Mouse (Mus musculus): ENCODE data around the gene Bak1.

The Bak1 gene

GRCm38 (mm10) chr17:27072363-27072762, 43.6 kb upstream of the Bak1 start:
- TF ChIP-seq CTCF (conservative IDR thresholded peaks at IDR 0.05; ENCODE audit: low read length) (no peak), POU5F1 (IDR thresholded peaks at IDR 0.05; ENCODE audit: borderline replicate concordance, low read length) (no peak), NANOG (IDR thresholded peaks at IDR 0.05; ENCODE audit: borderline replicate concordance, low read length) (no peak)
- Histone ChIP-seq H3K36me3 (ENCODE audit: insufficient read depth, low read length) (peaks cover 43% of the 10 kb centered on the region), H3K27me3 (ENCODE audit: insufficient read depth, low read length) (no peaks in the 10 kb centered on the region), H3K4me3 (replicated peaks; ENCODE audit: low read length) (no peak overlapping the region), H3K4me1 (replicated peaks; ENCODE audit: low read depth, low read length) (peaks cover 86% of the 10 kb centered on the region), H3K9me3 (ENCODE audit: low read length) (no peaks in the 10 kb centered on the region)

DNA sequence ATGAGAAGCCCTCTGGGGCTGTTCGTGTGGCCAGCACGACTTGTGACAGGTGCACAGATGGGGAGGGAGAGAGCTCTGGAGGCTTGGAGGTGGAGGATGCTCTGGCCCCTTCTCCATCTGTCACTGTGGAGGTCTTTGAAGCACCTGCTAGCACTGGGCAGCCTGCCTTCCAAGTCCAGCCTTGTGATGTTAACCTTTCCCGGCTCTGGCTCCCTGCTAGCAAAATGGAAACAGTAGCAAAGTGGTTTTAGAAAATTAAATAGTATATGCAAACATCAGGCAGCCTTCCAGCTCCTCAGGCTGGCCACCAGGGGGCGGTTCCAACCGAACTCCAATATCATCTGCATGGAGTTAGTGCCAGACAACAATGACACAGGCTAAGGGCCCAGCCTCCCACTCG, 42.8 kb upstream of the Bak1 start:
- TF ChIP-seq NANOG (IDR thresholded peaks at IDR 0.05; ENCODE audit: borderline replicate concordance, low read length) (no peak), CTCF (conservative IDR thresholded peaks at IDR 0.05; ENCODE audit: low read length) (peak; percentile 89), POU5F1 (IDR thresholded peaks at IDR 0.05; ENCODE audit: borderline replicate concordance, low read length) (no peak)
- Histone ChIP-seq H3K9me3 (ENCODE audit: low read length) (no peaks in the 10 kb centered on the region), H3K4me3 (replicated peaks; ENCODE audit: low read length) (no peak overlapping the region), H3K27me3 (ENCODE audit: insufficient read depth, low read length) (no peaks in the 10 kb centered on the region), H3K36me3 (ENCODE audit: insufficient read depth, low read length) (peaks cover 36% of the 10 kb centered on the region), H3K4me1 (replicated peaks; ENCODE audit: low read depth, low read length) (peaks cover 86% of the 10 kb centered on the region)

DNA sequence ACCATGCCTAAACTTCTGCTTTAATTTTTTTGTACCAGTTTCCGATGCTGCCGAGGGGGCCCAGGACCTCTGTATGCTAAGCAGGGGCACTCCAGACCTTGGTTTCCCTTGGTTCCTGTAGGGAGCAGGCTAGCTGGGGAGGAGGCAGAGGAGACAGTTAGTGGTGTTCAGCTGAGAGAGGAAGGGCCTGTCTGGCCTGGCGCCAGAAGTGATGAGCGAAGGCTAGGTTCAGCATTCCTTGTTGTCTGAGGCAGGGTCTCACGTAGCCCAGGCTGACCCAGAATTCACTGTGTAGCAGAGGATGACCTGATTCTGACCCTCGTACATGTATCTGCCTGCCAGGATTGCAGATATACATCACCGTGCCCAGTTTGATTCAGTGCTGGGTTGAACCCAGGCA, 42.1 kb upstream of the Bak1 start:
- H3K4me3 ChIP-seq (replicated peaks; ENCODE audit: low read length) = no peak overlapping the region
- H3K27me3 ChIP-seq (ENCODE audit: insufficient read depth, low read length) = no peaks in the 10 kb centered on the region
- TF ChIP-seq POU5F1 (IDR thresholded peaks at IDR 0.05; ENCODE audit: borderline replicate concordance, low read length) = no peak
- TF ChIP-seq NANOG (IDR thresholded peaks at IDR 0.05; ENCODE audit: borderline replicate concordance, low read length) = no peak
- no peaks in the 10 kb centered on the region for H3K9me3 ChIP-seq (ENCODE audit: low read length)
- peaks cover 90% of the 10 kb centered on the region for H3K4me1 ChIP-seq (replicated peaks; ENCODE audit: low read depth, low read length)
- peaks cover 29% of the 10 kb centered on the region for H3K36me3 ChIP-seq (ENCODE audit: insufficient read depth, low read length)

- no peaks in the 10 kb centered on the region for H3K9me3 ChIP-seq (ENCODE audit: low read length)
- TF ChIP-seq POU5F1 (IDR thresholded peaks at IDR 0.05; ENCODE audit: borderline replicate concordance, low read length) = no peak
- H3K36me3 ChIP-seq (ENCODE audit: insufficient read depth, low read length) = peaks cover 20% of the 10 kb centered on the region
- peak overlapping the region; percentile 74 for H3K4me3 ChIP-seq (replicated peaks; ENCODE audit: low read length)
- peaks cover 90% of the 10 kb centered on the region for H3K4me1 ChIP-seq (replicated peaks; ENCODE audit: low read depth, low read length)
- H3K27me3 ChIP-seq (ENCODE audit: insufficient read depth, low read length) = no peaks in the 10 kb centered on the region
Observed at GRCm38 (mm10) chr17:27069071-27069470, 40.3 kb upstream of the Bak1 start.

DNA sequence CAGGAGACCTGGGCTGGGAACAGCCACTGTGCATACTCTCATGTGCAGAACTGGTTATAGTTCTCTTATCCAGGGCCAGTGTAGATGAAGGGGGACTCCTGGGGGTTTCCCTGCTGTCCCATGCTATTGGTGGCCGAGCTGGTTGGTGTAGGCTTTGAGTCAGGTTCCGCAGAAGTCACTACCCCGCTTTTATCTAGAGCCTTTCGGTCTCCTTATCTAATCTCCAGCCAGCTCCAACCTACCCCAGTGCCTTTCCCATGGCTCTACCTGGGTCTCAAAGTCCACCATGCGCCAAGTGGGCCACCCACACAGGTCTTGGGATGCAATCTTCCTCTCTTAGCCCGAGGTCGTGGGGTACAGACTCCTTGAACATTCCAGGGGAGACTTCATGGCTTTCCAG, 37.3 kb upstream of the Bak1 start:
- Histone ChIP-seq H3K4me3 (replicated peaks; ENCODE audit: low read length) (peak overlapping the region; percentile 45), H3K9me3 (ENCODE audit: low read length) (no peaks in the 10 kb centered on the region), H3K36me3 (ENCODE audit: insufficient read depth, low read length) (peaks cover 11% of the 10 kb centered on the region; the same call in 1 of the 2 replicates), H3K27me3 (ENCODE audit: insufficient read depth, low read length) (no peaks in the 10 kb centered on the region), H3K4me1 (replicated peaks; ENCODE audit: low read depth, low read length) (peaks cover 82% of the 10 kb centered on the region)
- TF ChIP-seq CTCF (conservative IDR thresholded peaks at IDR 0.05; ENCODE audit: low read length) (no peak), POU5F1 (IDR thresholded peaks at IDR 0.05; ENCODE audit: borderline replicate concordance, low read length) (no peak), NANOG (IDR thresholded peaks at IDR 0.05; ENCODE audit: borderline replicate concordance, low read length) (no peak)

- Histone ChIP-seq H3K4me1 (replicated peaks; ENCODE audit: low read depth, low read length) (peaks cover 82% of the 10 kb centered on the region), H3K27me3 (ENCODE audit: insufficient read depth, low read length) (no peaks in the 10 kb centered on the region), H3K9me3 (ENCODE audit: low read length) (no peaks in the 10 kb centered on the region), H3K36me3 (ENCODE audit: insufficient read depth, low read length) (peaks cover 20% of the 10 kb centered on the region), H3K4me3 (replicated peaks; ENCODE audit: low read length) (peak overlapping the region; percentile 54)
- TF ChIP-seq CTCF (conservative IDR thresholded peaks at IDR 0.05; ENCODE audit: low read length) (no peak), POU5F1 (IDR thresholded peaks at IDR 0.05; ENCODE audit: borderline replicate concordance, low read length) (no peak), NANOG (IDR thresholded peaks at IDR 0.05; ENCODE audit: borderline replicate concordance, low read length) (no peak)
Observed at GRCm38 (mm10) chr17:27064195-27064594, 35.4 kb upstream of the Bak1 start.

DNA sequence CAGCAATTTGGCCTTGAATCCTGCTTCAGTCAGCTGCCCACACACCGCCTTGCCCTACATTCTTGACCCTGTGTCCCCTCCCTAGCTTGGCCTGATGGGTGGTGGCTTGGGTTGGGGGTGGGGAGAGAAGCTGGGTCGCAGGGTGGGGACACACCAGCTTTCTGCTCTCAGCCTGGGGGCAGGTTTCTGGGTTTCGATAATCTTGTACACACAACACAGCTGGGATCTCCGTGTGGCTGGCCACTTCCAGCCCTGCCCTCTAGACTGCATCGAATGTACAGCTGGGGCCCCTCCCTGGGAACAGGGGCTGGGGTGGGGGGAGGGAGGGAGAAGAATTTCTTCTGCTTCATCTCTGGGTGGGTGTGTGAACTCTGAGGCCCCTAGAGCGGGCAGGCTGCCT, 34.9 kb upstream of the Bak1 start:
- Histone ChIP-seq H3K4me1 (replicated peaks; ENCODE audit: low read depth, low read length) (peaks cover 83% of the 10 kb centered on the region), H3K36me3 (ENCODE audit: insufficient read depth, low read length) (peaks cover 20% of the 10 kb centered on the region), H3K9me3 (ENCODE audit: low read length) (no peaks in the 10 kb centered on the region), H3K27me3 (ENCODE audit: insufficient read depth, low read length) (no peaks in the 10 kb centered on the region), H3K4me3 (replicated peaks; ENCODE audit: low read length) (peak overlapping the region; percentile 54)
- TF ChIP-seq CTCF (conservative IDR thresholded peaks at IDR 0.05; ENCODE audit: low read length) = no peak
- TF ChIP-seq NANOG (IDR thresholded peaks at IDR 0.05; ENCODE audit: borderline replicate concordance, low read length) = no peak
- no peak for TF ChIP-seq POU5F1 (IDR thresholded peaks at IDR 0.05; ENCODE audit: borderline replicate concordance, low read length)

GRCm38 (mm10) chr17:27062684-27063083, 33.9 kb upstream of the Bak1 start:
- Histone ChIP-seq H3K27me3 (ENCODE audit: insufficient read depth, low read length) (peaks cover 3% of the 10 kb centered on the region; the same call in 1 of the 2 replicates), H3K36me3 (ENCODE audit: insufficient read depth, low read length) (peaks cover 20% of the 10 kb centered on the region), H3K9me3 (ENCODE audit: low read length) (no peaks in the 10 kb centered on the region), H3K4me3 (replicated peaks; ENCODE audit: low read length) (peak overlapping the region; percentile 54; the same call in 1 of the 2 replicates), H3K4me1 (replicated peaks; ENCODE audit: low read depth, low read length) (peaks cover 91% of the 10 kb centered on the region)
- TF ChIP-seq CTCF (conservative IDR thresholded peaks at IDR 0.05; ENCODE audit: low read length) = no peak
- TF ChIP-seq NANOG (IDR thresholded peaks at IDR 0.05; ENCODE audit: borderline replicate concordance, low read length) = no peak
- TF ChIP-seq POU5F1 (IDR thresholded peaks at IDR 0.05; ENCODE audit: borderline replicate concordance, low read length) = no peak

DNA sequence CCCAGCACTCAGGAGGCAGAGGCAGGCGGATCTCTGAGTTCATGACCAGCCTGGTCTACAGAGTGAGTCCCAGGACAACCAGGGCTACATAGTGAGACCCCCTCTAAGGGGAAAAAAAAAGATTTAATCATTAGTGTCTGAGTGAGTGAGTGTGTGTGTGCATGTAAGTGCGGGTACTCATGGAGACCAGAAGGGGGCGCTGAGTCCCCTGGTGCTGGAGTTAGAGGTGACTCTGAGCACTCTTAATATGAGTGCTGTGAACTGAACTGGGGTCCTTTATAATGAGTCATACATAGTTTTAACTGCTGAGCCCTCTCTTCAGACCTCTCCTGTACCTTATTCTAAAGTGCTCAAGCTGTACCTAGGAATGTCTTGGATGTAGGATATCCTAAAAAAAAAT, 32.9 kb upstream of the Bak1 start:
- peaks cover 20% of the 10 kb centered on the region for H3K36me3 ChIP-seq (ENCODE audit: insufficient read depth, low read length)
- H3K4me3 ChIP-seq (replicated peaks; ENCODE audit: low read length) = no peak overlapping the region
- peaks cover 85% of the 10 kb centered on the region for H3K4me1 ChIP-seq (replicated peaks; ENCODE audit: low read depth, low read length)
- peaks cover 3% of the 10 kb centered on the region; the same call in 1 of the 2 replicates for H3K27me3 ChIP-seq (ENCODE audit: insufficient read depth, low read length)
- H3K9me3 ChIP-seq (ENCODE audit: low read length) = no peaks in the 10 kb centered on the region
- TF ChIP-seq CTCF (conservative IDR thresholded peaks at IDR 0.05; ENCODE audit: low read length) = peak; percentile 32
- no peak for TF ChIP-seq NANOG (IDR thresholded peaks at IDR 0.05; ENCODE audit: borderline replicate concordance, low read length)

All from E14TG2a.4 (cell line).